Mouse (Mus musculus): ENCODE measurements at regions not wholly inside any gene's neighbourhood (a gene's known extent, or its start where the extent isn't known, plus 50 kb on each side); places are given as distances from the start of the nearest gene placed in this dataset.

- H3K27me3 ChIP-seq: peaks cover 5% of the 10 kb centered on the region
- no peak for DNase-seq (ENCODE audit: low read depth, low spot score)
- ATAC-seq: no peak
- POLR2A ChIA-PET: no interaction called here
- in situ Hi-C loops (cut with MboI; ENCODE audit: low pct_unique_long_range_greater_than_20kb): no loop called here
- CTCF ChIA-PET: no interaction called here
- TF ChIP-seq CTCF (IDR thresholded peaks at IDR 0.05): no peak
These were observed 148.4 kb downstream of the Slc15a5 start for GRCm38 (mm10) chr6:137931318-137931717.

- DNase-seq (ENCODE audit: low read depth, low spot score): no peak
- in situ Hi-C loops (cut with MboI; ENCODE audit: low pct_unique_long_range_greater_than_20kb): no loop called here
- TF ChIP-seq CTCF (IDR thresholded peaks at IDR 0.05): no peak
- ChIA-PET CTCF (no interaction called here), POLR2A (no interaction called here)
- peaks cover 18% of the 10 kb centered on the region for H3K27me3 ChIP-seq
- no peak for ATAC-seq
These were observed 156.4 kb downstream of the Slc15a5 start for GRCm38 (mm10) chr6:137923364-137923763.

- no peak for DNase-seq (ENCODE audit: low read depth, low spot score)
- in situ Hi-C loops (cut with MboI; ENCODE audit: low pct_unique_long_range_greater_than_20kb): no loop called here
- ChIA-PET POLR2A (no interaction called here), CTCF (interaction anchor here (1.2 kb wide), 1 partner anchor 9 kb away, joined by 3 read pairs; no protein-coding TSS in a partner anchor)
- no peak for TF ChIP-seq CTCF (IDR thresholded peaks at IDR 0.05)
- peaks cover 29% of the 10 kb centered on the region for H3K27me3 ChIP-seq
- no peak for ATAC-seq
These were observed 161.6 kb downstream of the Slc15a5 start for GRCm38 (mm10) chr6:137918156-137918555.

- ATAC-seq (no peak), DNase-seq (ENCODE audit: low read depth, low spot score) (no peak)
- ChIA-PET POLR2A (interaction anchor here (0.5 kb wide), 1 partner anchor 106 kb away, joined by 5 read pairs; no protein-coding TSS in a partner anchor), CTCF (interaction anchor here (0.9 kb wide), 1 partner anchor 11 kb away, joined by 3 read pairs; no protein-coding TSS in a partner anchor)
- in situ Hi-C loops (cut with MboI; ENCODE audit: low pct_unique_long_range_greater_than_20kb): no loop called here
- peaks cover 14% of the 10 kb centered on the region for H3K27me3 ChIP-seq
- no peak for TF ChIP-seq CTCF (IDR thresholded peaks at IDR 0.05)
These were observed 153.5 kb downstream of the Dera start for GRCm38 (mm10) chr6:137907836-137908235.
